Mouse (Mus musculus) lung, postnatal 0 days (tissue): ENCODE data around the gene Ror2. TPM values are rescaled to one million over a fixed set of nuclear protein-coding genes. Genes with fewer than 3 reads are reported as not detected.

Experiments
- ATAC-seq: fragments of 200-750 bp; cut with Nextera tagmentation; 2 replicates; pipeline ENCODE4 v1.8.0; 2017; ENCODE audit warnings: moderate library complexity
- DNase-seq: peaks from one replicate; pipeline ENCODE4 v3.0.0-alpha.2; 2016; ENCODE audit warnings: low spot score
- H3K27ac ChIP-seq: fragments of 300-500 bp; sonication (generic); 2 replicates; pipeline ENCODE4 v1.5.1; 2014; ENCODE audit warnings: antibody characterized with exemption, mild to moderate bottlenecking, low read length, mixed read lengths
- H3K27me3 ChIP-seq: fragments of 300-500 bp; sonication (generic); replicated peaks from 2 replicates; pipeline ENCODE4 v1.6.1; 2014; ENCODE audit warnings: low read length, mixed read lengths; ENCODE audit not compliant: insufficient read depth
- H3K36me3 ChIP-seq: fragments of 300-500 bp; sonication (generic); 2 replicates; pipeline ENCODE4 v1.6.1; 2014; ENCODE audit warnings: low read length, mixed read lengths; ENCODE audit not compliant: insufficient read depth
- H3K4me1 ChIP-seq: fragments of 300-500 bp; sonication (generic); 2 replicates; pipeline ENCODE4 v1.6.1; 2014; ENCODE audit warnings: antibody characterized with exemption, low read depth, low read length, mixed read lengths; ENCODE audit not compliant: insufficient read depth
- H3K4me2 ChIP-seq: fragments of 300-500 bp; sonication (generic); replicated peaks from 2 replicates; pipeline ENCODE4 v1.6.1; 2014; ENCODE audit warnings: low read depth, mild to moderate bottlenecking, low read length, moderate library complexity, mixed read lengths
- H3K4me3 ChIP-seq: fragments of 300-500 bp; sonication (generic); 2 replicates; pipeline ENCODE4 v1.5.1; 2014; ENCODE audit warnings: low read depth, low read length
- H3K9ac ChIP-seq: fragments of 300-500 bp; sonication (generic); replicated peaks from 2 replicates; pipeline ENCODE4 v1.6.1; 2014; ENCODE audit warnings: low read depth, mild to moderate bottlenecking
- H3K9me3 ChIP-seq: fragments of 300-500 bp; sonication (generic); 2 replicates; pipeline ENCODE4 v1.6.1; 2016; ENCODE audit warnings: low read length, mixed read lengths
- CTCF ChIP-seq: IDR thresholded peaks from 2 replicates; pipeline ENCODE4 v1.5.1; 2016; ENCODE audit warnings: antibody characterized with exemption, mild to moderate bottlenecking
- EP300 ChIP-seq: IDR thresholded peaks from 2 replicates; pipeline ENCODE4 v1.6.1; 2016; ENCODE audit warnings: antibody characterized with exemption, mild to moderate bottlenecking, control low read depth
- WGBS: fragments of 180-500 bp; shearing (Covaris S2); extraction: QIAGEN DNeasy Blood & Tissue Kit; methylation state at CpG from one replicate; pipeline ENCODE4 v1.1.7; 2014; 5-methylcytosine and 5-hydroxymethylcytosine counted together
- polyA plus RNA-seq: library from polyadenylated mRNA; unstranded; fragments of >200 nt; fragmentation: Nextera tagmentation; extraction: Ambion mirVana; gene quantifications from 2 replicates; pipeline ENCODE4 v1.2.1, GENCODE M21; 2015

Ror2 gene
- polyA plus RNA-seq, 1 experiment from 2014 or later = 5.3 TPM

GRCm38 (mm10) chr13:53200121-53200520, 85.8 kb downstream of the Ror2 start:
- Histone ChIP-seq H3K4me3 (no peak overlapping the region), H3K27ac (no peak overlapping the region), H3K4me1 (peaks cover 6% of the 10 kb centered on the region; the same call in 1 of the 2 replicates), H3K36me3 (no peaks in the 10 kb centered on the region), H3K9ac (no peak overlapping the region), H3K27me3 (no peaks in the 10 kb centered on the region), H3K9me3 (no peaks in the 10 kb centered on the region), H3K4me2 (no peak overlapping the region)
- ATAC-seq = no peak
- TF ChIP-seq EP300 (no peak), CTCF (no peak)
- WGBS = 75% methylated on average over 4 of the region's 4 CpGs
- DNase-seq = no peak

GRCm38 (mm10) chr13:53199262-53199661, 86.7 kb downstream of the Ror2 start:
- H3K9ac ChIP-seq = no peak overlapping the region
- no peak overlapping the region for H3K4me3 ChIP-seq
- H3K9me3 ChIP-seq = no peaks in the 10 kb centered on the region
- peaks cover 6% of the 10 kb centered on the region; the same call in 1 of the 2 replicates for H3K4me1 ChIP-seq
- H3K4me2 ChIP-seq = no peak overlapping the region
- ATAC-seq = peak; percentile 29; the same call in 1 of the 2 replicates
- WGBS = 68% methylated on average over 7 of the region's 7 CpGs
- H3K27me3 ChIP-seq = no peaks in the 10 kb centered on the region
- H3K27ac ChIP-seq = no peak overlapping the region
- TF ChIP-seq EP300 (no peak), CTCF (no peak)
- DNase-seq = no peak
- no peaks in the 10 kb centered on the region for H3K36me3 ChIP-seq

- Histone ChIP-seq H3K27ac (no peak overlapping the region), H3K4me3 (no peak overlapping the region), H3K27me3 (no peaks in the 10 kb centered on the region), H3K9ac (no peak overlapping the region), H3K4me1 (peaks cover 3% of the 10 kb centered on the region; the same call in 1 of the 2 replicates), H3K9me3 (no peaks in the 10 kb centered on the region), H3K36me3 (no peaks in the 10 kb centered on the region), H3K4me2 (no peak overlapping the region)
- TF ChIP-seq CTCF (no peak), EP300 (no peak)
- ATAC-seq (no peak), DNase-seq (no peak)
- 51% methylated on average over 5 of the region's 7 CpGs for WGBS
Observed at GRCm38 (mm10) chr13:53196690-53197089, 89.2 kb downstream of the Ror2 start.

- Histone ChIP-seq H3K27me3 (no peaks in the 10 kb centered on the region), H3K9ac (no peak overlapping the region), H3K27ac (no peak overlapping the region), H3K4me3 (no peak overlapping the region), H3K4me1 (no peaks in the 10 kb centered on the region; the same call in 1 of the 2 replicates), H3K4me2 (no peak overlapping the region), H3K9me3 (no peaks in the 10 kb centered on the region), H3K36me3 (no peaks in the 10 kb centered on the region)
- ATAC-seq (no peak), DNase-seq (no peak)
- 83% methylated on average over 6 of the region's 6 CpGs for WGBS
- TF ChIP-seq CTCF = no peak
- TF ChIP-seq EP300 = no peak
Observed at GRCm38 (mm10) chr13:53195951-53196677, 89.8 kb downstream of the Ror2 start.

GRCm38 (mm10) chr13:53194306-53194705, 91.6 kb downstream of the Ror2 start:
- WGBS = 84% methylated on average over 15 of the region's 15 CpGs
- H3K27me3 ChIP-seq = no peaks in the 10 kb centered on the region
- no peaks in the 10 kb centered on the region; the same call in 1 of the 2 replicates for H3K4me1 ChIP-seq
- ATAC-seq (no peak), DNase-seq (no peak)
- TF ChIP-seq EP300 (no peak), CTCF (no peak)
- no peak overlapping the region for H3K4me2 ChIP-seq
- H3K4me3 ChIP-seq = no peak overlapping the region
- no peaks in the 10 kb centered on the region for H3K9me3 ChIP-seq
- no peaks in the 10 kb centered on the region for H3K36me3 ChIP-seq
- no peak overlapping the region for H3K27ac ChIP-seq
- no peak overlapping the region for H3K9ac ChIP-seq

- Histone ChIP-seq H3K4me3 (no peak overlapping the region), H3K36me3 (no peaks in the 10 kb centered on the region), H3K4me2 (no peak overlapping the region), H3K9me3 (no peaks in the 10 kb centered on the region), H3K27me3 (no peaks in the 10 kb centered on the region), H3K4me1 (no peaks in the 10 kb centered on the region; the same call in 1 of the 2 replicates), H3K27ac (no peak overlapping the region), H3K9ac (no peak overlapping the region)
- TF ChIP-seq CTCF = no peak
- TF ChIP-seq EP300 = no peak
- no peak for DNase-seq
- WGBS = 45% methylated on average over 6 of the region's 6 CpGs
- ATAC-seq = no peak
Observed at GRCm38 (mm10) chr13:53193713-53194112, 92.2 kb downstream of the Ror2 start.
